Mouse (Mus musculus) neural tube, embryonic 12.5 days (tissue): ENCODE measurements around the gene Hgf. TPM values are rescaled to one million over a fixed set of nuclear protein-coding genes. Genes with fewer than 3 reads are reported as not detected.
A peak's percentile ranks its signal among the peaks of the same experiment; 100 is the strongest.

Source experiments
- ATAC-seq: fragments of 200-750 bp; cut with Nextera tagmentation; 2 replicates; pipeline ENCODE4 v1.8.0; 2017; ENCODE audit warnings: low read depth, mild to moderate bottlenecking, moderate TSS enrichment, moderate library complexity; ENCODE audit not compliant: low FRiP score
- H3K27ac ChIP-seq: fragments of 300-500 bp; sonication (generic); 2 replicates; pipeline ENCODE4 v1.5.1; 2016
- H3K27me3 ChIP-seq: fragments of 300-500 bp; sonication (generic); replicated peaks from 2 replicates; pipeline ENCODE4 v1.6.1; 2016; ENCODE audit warnings: mild to moderate bottlenecking
- H3K36me3 ChIP-seq: fragments of 300-500 bp; sonication (generic); 2 replicates; pipeline ENCODE4 v1.6.1; 2016; ENCODE audit warnings: mild to moderate bottlenecking
- H3K4me1 ChIP-seq: fragments of 300-500 bp; sonication (generic); 2 replicates; pipeline ENCODE4 v1.6.1; 2016
- H3K4me2 ChIP-seq: fragments of 300-500 bp; sonication (generic); replicated peaks from 2 replicates; pipeline ENCODE4 v1.6.1; 2016; ENCODE audit warnings: mild to moderate bottlenecking
- H3K4me3 ChIP-seq: fragments of 300-500 bp; sonication (generic); 2 replicates; pipeline ENCODE4 v1.5.1; 2016
- H3K9ac ChIP-seq: fragments of 300-500 bp; sonication (generic); 2 replicates; pipeline ENCODE4 v1.6.1; 2016; ENCODE audit warnings: mild to moderate bottlenecking
- H3K9me3 ChIP-seq: fragments of 300-500 bp; sonication (generic); 2 replicates; pipeline ENCODE4 v1.6.1; 2016; ENCODE audit warnings: mild to moderate bottlenecking
- WGBS: fragments of 180-500 bp; shearing (Covaris S2); methylation state at CpG from one replicate; pipeline ENCODE4 v1.1.7; 2016; 5-methylcytosine and 5-hydroxymethylcytosine counted together
- polyA plus RNA-seq: library from polyadenylated mRNA; unstranded; fragments of >200 nt; fragmentation: Nextera tagmentation; extraction: Ambion mirVana; gene quantifications from 2 replicates; pipeline ENCODE4 v1.2.1, GENCODE M21; 2016

The Hgf gene
- 0.86 and 1.2 TPM in 2 replicates for polyA plus RNA-seq

DNA sequence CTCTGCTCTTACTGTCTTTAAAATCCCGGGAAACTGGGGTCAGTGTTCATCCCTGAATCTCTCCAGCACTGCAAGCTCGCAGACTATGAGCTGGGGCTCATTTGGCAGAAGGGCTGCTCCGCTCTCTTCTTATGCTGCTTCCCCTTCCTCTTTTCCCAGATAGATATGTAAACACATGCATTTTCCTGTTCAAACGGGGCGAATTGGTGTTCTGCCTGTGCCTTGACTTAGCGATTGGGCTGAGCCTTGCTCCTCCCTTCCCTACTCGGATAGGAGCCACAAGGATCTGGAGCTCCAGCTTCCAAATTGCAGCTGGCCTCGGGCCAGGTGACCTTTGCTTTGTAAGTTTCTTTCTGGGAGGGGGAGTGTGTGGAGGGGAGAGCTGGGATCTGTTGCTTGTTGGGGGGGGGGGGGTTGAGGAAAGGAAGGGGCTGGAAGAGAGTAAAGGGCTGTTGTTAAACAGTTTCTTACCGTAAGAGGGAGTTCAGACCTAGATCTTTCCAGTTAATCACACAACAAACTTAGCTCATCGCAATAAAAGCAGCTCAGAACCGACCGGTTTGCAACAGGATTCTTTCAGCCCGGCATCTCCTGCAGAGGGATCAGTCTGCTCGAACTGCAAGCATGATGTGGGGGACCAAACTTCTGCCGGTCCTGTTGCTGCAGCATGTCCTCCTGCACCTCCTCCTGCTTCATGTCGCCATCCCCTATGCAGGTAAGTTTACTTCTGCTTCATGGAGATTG is at the start of gene Hgf:
Gene Hgf (plus strand): TSS at position 192 of the 744 bp plus-strand sequence.
- Histone ChIP-seq H3K9ac (no peak within 1 kb of the TSS), H3K4me3 (0 out of 2 replicates have a peak within 1 kb of the TSS, but pooled peaks have one; percentile 5), H3K27me3 (no peaks in the 10 kb centered on the region), H3K9me3 (no peaks in the 10 kb centered on the region), H3K4me2 (peak within 1 kb of the TSS; percentile 51), H3K27ac (no peak within 1 kb of the TSS), H3K4me1 (no peaks in the 10 kb centered on the region), H3K36me3 (no peaks in the 10 kb centered on the region)
- no peak for ATAC-seq
- WGBS: 10% methylated on average over 16 of the region's 16 CpGs

DNA sequence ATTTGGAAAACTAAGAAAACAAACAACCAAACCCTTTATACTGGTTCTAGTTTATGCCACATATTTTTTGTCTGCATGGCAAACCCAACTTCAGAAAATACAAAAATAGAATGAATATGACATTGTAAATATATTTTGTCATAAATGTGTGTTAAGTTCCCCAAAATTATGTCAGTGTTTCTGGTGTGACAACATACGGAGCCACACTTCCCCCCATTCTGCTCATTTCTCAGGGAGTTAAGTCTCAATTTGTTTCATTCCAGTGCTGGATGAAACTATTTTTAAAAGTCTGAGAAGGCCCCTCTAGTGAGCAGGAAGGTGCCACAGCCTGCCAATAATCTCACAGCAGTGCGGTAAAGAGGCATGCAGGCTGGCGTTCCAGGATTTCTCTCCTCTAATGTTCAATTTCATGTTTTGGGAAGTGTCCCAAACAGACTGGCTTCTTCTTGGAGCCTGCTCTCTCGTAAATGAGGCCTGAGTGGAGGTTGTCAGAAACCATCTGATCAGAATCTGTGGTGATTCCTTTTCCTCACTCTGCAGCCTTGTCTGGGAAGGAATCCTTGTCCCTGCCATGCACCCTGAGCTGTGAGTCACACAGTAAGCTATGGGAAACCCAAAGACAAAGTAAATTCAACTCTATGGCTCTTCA is 46.5 kb upstream of the Hgf start:
- no peak overlapping the region for H3K4me2 ChIP-seq
- no peak overlapping the region for H3K9ac ChIP-seq
- no peaks in the 10 kb centered on the region for H3K27me3 ChIP-seq
- no peak for ATAC-seq
- 88% methylated on average over 4 of the region's 4 CpGs for WGBS
- H3K27ac ChIP-seq: no peak overlapping the region
- no peak overlapping the region for H3K4me3 ChIP-seq
- H3K36me3 ChIP-seq: no peaks in the 10 kb centered on the region
- no peaks in the 10 kb centered on the region for H3K4me1 ChIP-seq
- H3K9me3 ChIP-seq: no peaks in the 10 kb centered on the region

- Histone ChIP-seq H3K9me3 (no peaks in the 10 kb centered on the region), H3K27ac (no peak overlapping the region), H3K4me2 (no peak overlapping the region), H3K4me1 (no peaks in the 10 kb centered on the region), H3K27me3 (no peaks in the 10 kb centered on the region), H3K9ac (no peak overlapping the region), H3K36me3 (no peaks in the 10 kb centered on the region), H3K4me3 (no peak overlapping the region)
- WGBS: 84% methylated on average over 3 of the region's 3 CpGs
- no peak for ATAC-seq
Observed at GRCm38 (mm10) chr5:16531619-16532277, 21.5 kb upstream of the Hgf start.

- no peak for ATAC-seq
- Histone ChIP-seq H3K4me1 (no peaks in the 10 kb centered on the region), H3K4me2 (no peak overlapping the region), H3K27me3 (no peaks in the 10 kb centered on the region), H3K9me3 (no peaks in the 10 kb centered on the region), H3K9ac (no peak overlapping the region), H3K4me3 (no peak overlapping the region), H3K27ac (no peak overlapping the region), H3K36me3 (no peaks in the 10 kb centered on the region)
- 84% methylated on average over 2 of the region's 2 CpGs for WGBS
Observed at GRCm38 (mm10) chr5:16538067-16538466, 15.2 kb upstream of the Hgf start.

DNA sequence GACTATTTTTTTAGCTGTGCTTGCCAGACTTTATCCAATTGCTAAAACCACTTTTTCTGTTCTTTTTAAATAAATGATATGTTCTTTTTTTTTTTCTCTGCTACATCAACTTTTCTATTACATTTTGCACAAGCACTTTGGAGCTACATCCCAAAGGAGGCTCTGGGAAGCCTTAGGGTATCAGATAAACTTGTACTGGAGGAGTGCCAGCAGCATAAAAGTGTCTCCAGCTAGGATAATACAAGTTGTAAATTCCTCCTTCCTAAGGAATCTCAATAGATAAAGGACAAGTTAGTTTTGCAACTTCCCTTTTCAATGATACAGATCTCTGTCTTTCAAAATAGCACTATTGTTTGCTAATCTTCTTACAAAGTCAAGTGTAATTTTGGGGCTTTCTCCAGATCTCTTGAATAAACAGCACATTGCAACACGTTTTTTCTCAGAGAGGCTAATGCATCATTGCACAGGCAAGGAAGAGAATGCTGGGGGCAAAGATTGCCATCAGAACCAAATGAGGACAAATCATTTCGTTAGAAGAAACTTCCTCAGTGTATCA is 11.7 kb upstream of the Hgf start:
- Histone ChIP-seq H3K4me3 (no peak overlapping the region), H3K27ac (no peak overlapping the region), H3K4me1 (no peaks in the 10 kb centered on the region), H3K9me3 (no peaks in the 10 kb centered on the region), H3K9ac (no peak overlapping the region), H3K4me2 (no peak overlapping the region), H3K27me3 (no peaks in the 10 kb centered on the region), H3K36me3 (no peaks in the 10 kb centered on the region)
- 33% methylated on average over 2 of the region's 2 CpGs for WGBS
- no peak for ATAC-seq

GRCm38 (mm10) chr5:16547490-16547889 is 5.8 kb upstream of the Hgf start:
- H3K9me3 ChIP-seq: no peaks in the 10 kb centered on the region
- H3K27ac ChIP-seq: no peak overlapping the region
- H3K9ac ChIP-seq: no peak overlapping the region
- ATAC-seq: no peak
- no peaks in the 10 kb centered on the region for H3K36me3 ChIP-seq
- H3K4me2 ChIP-seq: no peak overlapping the region
- whole genome bisulfite sequencing: 88% methylated on average over 3 of the region's 3 CpGs
- H3K4me1 ChIP-seq: no peaks in the 10 kb centered on the region
- H3K4me3 ChIP-seq: no peak overlapping the region
- no peaks in the 10 kb centered on the region for H3K27me3 ChIP-seq

GRCm38 (mm10) chr5:16552647-16553046 is 648 bp upstream of the Hgf start:
- WGBS: 70% methylated on average over 4 of the region's 4 CpGs
- Histone ChIP-seq H3K9ac (no peak overlapping the region), H3K4me3 (no peak overlapping the region), H3K27ac (no peak overlapping the region), H3K27me3 (no peaks in the 10 kb centered on the region), H3K9me3 (no peaks in the 10 kb centered on the region), H3K4me2 (no peak overlapping the region), H3K36me3 (no peaks in the 10 kb centered on the region), H3K4me1 (no peaks in the 10 kb centered on the region)
- ATAC-seq: no peak

- no peak overlapping the region for H3K27ac ChIP-seq
- H3K27me3 ChIP-seq: no peaks in the 10 kb centered on the region
- H3K9ac ChIP-seq: no peak overlapping the region
- ATAC-seq: no peak
- WGBS: 89% methylated on average over 3 of the region's 3 CpGs
- no peaks in the 10 kb centered on the region for H3K4me1 ChIP-seq
- H3K36me3 ChIP-seq: no peaks in the 10 kb centered on the region
- no peak overlapping the region for H3K4me3 ChIP-seq
- no peaks in the 10 kb centered on the region for H3K9me3 ChIP-seq
- no peak overlapping the region for H3K4me2 ChIP-seq
Observed at GRCm38 (mm10) chr5:16560247-16560646, 7.0 kb downstream of the Hgf start.

DNA sequence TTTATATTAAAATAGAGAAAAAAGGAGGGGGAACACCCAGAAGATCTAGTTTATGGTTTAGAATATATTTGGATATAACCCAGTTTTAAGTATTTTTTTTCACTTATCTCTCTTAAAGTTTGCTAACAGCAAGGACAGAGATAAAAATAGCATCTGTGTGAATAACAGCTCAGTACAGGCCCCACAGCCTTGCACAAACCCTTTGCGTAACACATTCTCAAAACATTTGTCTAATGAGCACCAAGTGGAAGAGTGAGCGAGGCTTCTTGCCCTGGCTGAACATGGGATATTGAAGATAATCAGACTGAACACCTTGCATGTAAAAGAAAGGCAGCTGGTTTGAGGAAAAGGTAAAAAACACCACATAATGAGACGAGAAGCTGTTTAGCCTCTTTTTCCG is 15.7 kb downstream of the Hgf start:
- H3K27me3 ChIP-seq: no peaks in the 10 kb centered on the region
- H3K4me1 ChIP-seq: no peaks in the 10 kb centered on the region
- no peaks in the 10 kb centered on the region for H3K9me3 ChIP-seq
- no peak for ATAC-seq
- H3K36me3 ChIP-seq: no peaks in the 10 kb centered on the region
- no peak overlapping the region for H3K27ac ChIP-seq
- H3K4me2 ChIP-seq: no peak overlapping the region
- H3K4me3 ChIP-seq: no peak overlapping the region
- 86% methylated on average over 4 of the region's 4 CpGs for WGBS
- no peak overlapping the region for H3K9ac ChIP-seq

DNA sequence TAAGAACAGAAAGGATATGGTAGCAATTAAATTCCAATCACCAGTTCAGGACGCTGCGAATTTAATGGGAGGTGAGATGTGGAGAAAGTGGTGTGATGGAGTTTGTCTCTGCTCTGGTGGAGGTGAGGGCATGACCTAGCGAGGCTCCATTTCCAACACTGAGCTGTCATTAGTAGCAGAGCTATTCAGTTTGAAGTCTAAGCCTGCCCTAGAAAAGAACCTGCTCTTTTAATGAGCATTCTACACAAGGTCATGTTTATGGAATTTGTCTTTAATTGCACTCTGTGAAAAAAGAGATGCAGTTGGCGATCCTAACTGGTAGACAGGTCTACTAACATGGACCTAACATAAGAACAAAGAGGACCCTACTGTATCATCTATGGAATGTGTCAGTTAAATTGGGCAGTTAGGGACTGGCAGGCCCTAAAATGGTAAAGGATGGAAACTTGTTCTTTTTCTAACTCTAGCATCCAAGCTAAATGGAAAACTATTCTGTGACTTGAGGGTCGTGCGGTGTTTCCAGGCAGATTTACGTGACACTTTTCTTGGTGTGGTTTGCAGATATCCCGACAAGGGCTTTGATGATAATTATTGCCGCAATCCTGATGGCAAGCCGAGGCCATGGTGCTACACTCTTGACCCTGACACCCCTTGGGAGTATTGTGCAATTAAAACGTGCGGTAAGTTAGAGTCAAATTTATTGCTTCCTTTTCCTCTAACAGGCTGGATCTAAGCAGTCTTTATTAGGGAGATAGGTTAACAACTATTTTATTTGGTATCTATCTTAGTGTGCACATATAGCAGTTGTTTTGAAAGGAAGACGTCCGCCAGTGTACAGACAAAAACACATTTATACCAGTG is 24.8 kb downstream of the Hgf start:
- H3K4me2 ChIP-seq: no peak overlapping the region
- 0 out of 2 replicates have a peak, but pooled peaks cover 3% of the 10 kb centered on the region for H3K4me1 ChIP-seq
- ATAC-seq: no peak
- 44% methylated on average over 14 of the region's 14 CpGs for WGBS
- H3K9ac ChIP-seq: no peak overlapping the region
- H3K36me3 ChIP-seq: no peaks in the 10 kb centered on the region
- H3K27ac ChIP-seq: no peak overlapping the region
- H3K9me3 ChIP-seq: no peaks in the 10 kb centered on the region
- H3K4me3 ChIP-seq: no peak overlapping the region
- H3K27me3 ChIP-seq: no peaks in the 10 kb centered on the region

DNA sequence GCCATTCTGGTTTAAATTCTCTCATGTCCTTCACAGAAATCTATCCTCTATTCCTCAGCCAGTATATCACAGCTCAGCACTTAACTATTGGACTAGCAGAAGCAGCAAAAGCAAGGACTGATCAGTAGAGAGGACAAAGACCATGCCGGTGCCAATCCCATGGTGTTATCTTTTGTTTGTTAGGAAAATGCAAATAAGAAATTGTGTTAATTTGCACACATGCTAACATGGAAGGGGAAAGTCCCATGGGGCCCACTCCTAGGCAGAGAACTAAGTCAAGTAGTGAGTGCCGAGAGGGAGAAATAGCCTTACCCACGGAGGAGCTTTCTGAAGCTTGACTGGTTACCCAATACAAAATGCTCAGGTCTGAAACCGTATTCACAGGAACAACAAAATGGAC is 42.4 kb downstream of the Hgf start:
- no peak for ATAC-seq
- 73% methylated on average over 4 of the region's 4 CpGs for WGBS

More for the DNA sequence above, 42.4 kb downstream of the Hgf start:
- Histone ChIP-seq H3K9me3 (no peaks in the 10 kb centered on the region), H3K4me3 (no peak overlapping the region), H3K9ac (no peak overlapping the region), H3K27me3 (no peaks in the 10 kb centered on the region), H3K4me2 (no peak overlapping the region), H3K36me3 (no peaks in the 10 kb centered on the region), H3K27ac (no peak overlapping the region), H3K4me1 (no peaks in the 10 kb centered on the region)
